Comparison of ENCODE assay signal across 8 mouse cellular contexts in the genomic region with DNA sequence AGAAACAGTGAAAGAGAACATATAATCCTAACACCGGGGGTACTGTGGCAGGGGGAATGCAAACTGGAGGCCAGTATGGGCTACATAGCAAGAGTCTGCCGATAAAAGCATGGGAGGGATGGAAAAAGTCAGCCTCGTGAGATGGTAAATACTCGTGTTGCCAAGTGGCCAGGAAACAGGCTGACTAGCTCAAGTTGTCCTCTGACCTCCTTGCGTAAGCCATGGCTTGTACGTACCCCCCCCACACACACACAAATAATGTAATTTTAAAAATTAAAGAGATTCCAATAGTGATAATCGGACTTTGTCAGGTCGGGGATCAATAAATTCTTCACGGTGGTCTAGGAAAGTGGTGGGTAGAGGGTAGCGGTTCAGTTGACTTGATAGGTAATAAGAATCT. TPM values are rescaled to one million over a fixed set of nuclear protein-coding genes. Genes with fewer than 3 reads are reported as not detected.
DNase-seq lines count a peak whose midpoint lies in the region; ATAC-seq lines count a peak whose summit lies in the region.

No protein-coding gene starts in this region.

- peak overlapping the region; percentile 82 for H3K9ac ChIP-seq in heart, embryonic 14.5 days (ENCODE audit: low read length)
- peak overlapping the region; percentile 58 for H3K9ac ChIP-seq in limb, embryonic 15.5 days
- H3K9ac ChIP-seq in neural tube, embryonic 11.5 days (ENCODE audit: low read length): peak overlapping the region; percentile 63

- H3K4me2 ChIP-seq in heart, embryonic 14.5 days (ENCODE audit: low read length): peak overlapping the region; percentile 85
- peak overlapping the region; percentile 75 for H3K4me2 ChIP-seq in limb, embryonic 15.5 days
- H3K4me2 ChIP-seq in neural tube, embryonic 11.5 days (ENCODE audit: low read depth): peak overlapping the region; percentile 72

- peak; percentile 57 for DNase-seq in gastrocnemius, adult 18-20 months (ENCODE audit: low spot score)
- DNase-seq in gastrocnemius, adult 8-10 months (ENCODE audit: low spot score in 2 of 2): no peak
- peak; percentile 28 for DNase-seq in neural tube, embryonic 11.5 days (ENCODE audit: low spot score)
- no peak for DNase-seq in thymus, postnatal 10 days (ENCODE audit: low spot score in 2 of 2)
- no peak for DNase-seq in ovary, adult 18-20 months (ENCODE audit: low spot score)

- H3K9me3 ChIP-seq in heart, embryonic 14.5 days (ENCODE audit: control insufficient read depth, low read length): no peaks in the 10 kb centered on the region
- H3K9me3 ChIP-seq in limb, embryonic 15.5 days: no peaks in the 10 kb centered on the region
- H3K9me3 ChIP-seq in neural tube, embryonic 11.5 days (ENCODE audit: control insufficient read depth, low read length): no peaks in the 10 kb centered on the region

- H3K36me3 ChIP-seq in heart, embryonic 14.5 days (ENCODE audit: control insufficient read depth, insufficient read depth, low read length): no peaks in the 10 kb centered on the region
- no peaks in the 10 kb centered on the region for H3K36me3 ChIP-seq in limb, embryonic 15.5 days
- no peaks in the 10 kb centered on the region for H3K36me3 ChIP-seq in neural tube, embryonic 11.5 days (ENCODE audit: control insufficient read depth, insufficient read depth, low read length)

- H3K4me3 ChIP-seq in brown adipose tissue, adult 24 weeks (ENCODE audit: insufficient read depth, low read depth, low read length): peak overlapping the region; percentile 88
- H3K4me3 ChIP-seq in heart, embryonic 14.5 days (ENCODE audit: control insufficient read depth in 1 of 2, insufficient read depth in 1 of 2, low read depth in 1 of 2, low read length in 2 of 2): peak overlapping the region; percentile 68 to 85
- peak overlapping the region; percentile 75 for H3K4me3 ChIP-seq in limb, embryonic 15.5 days
- peak overlapping the region; percentile 53 for H3K4me3 ChIP-seq in neural tube, embryonic 11.5 days (ENCODE audit: low read depth, low read length)

- no peak for ATAC-seq in heart, embryonic 14.5 days (ENCODE audit: insufficient number of reproducible peaks, insufficient read depth, low FRiP score, low read depth)
- ATAC-seq in limb, embryonic 15.5 days (ENCODE audit: insufficient number of reproducible peaks, low FRiP score, low TSS enrichment, low read depth): no peak
- ATAC-seq in neural tube, embryonic 11.5 days (ENCODE audit: insufficient read depth, low FRiP score, low TSS enrichment): no peak

- WGBS in heart, embryonic 14.5 days: under 1% methylated on average over 10 of the region's 10 CpGs
- WGBS in limb, embryonic 15.5 days: under 1% methylated on average over 10 of the region's 10 CpGs
- WGBS in neural tube, embryonic 11.5 days: 2% methylated on average over 10 of the region's 10 CpGs

- H3K27ac ChIP-seq in brown adipose tissue, adult 24 weeks (replicated peaks; ENCODE audit: low read depth, low read length): peak overlapping the region; percentile 97
- H3K27ac ChIP-seq in heart, embryonic 14.5 days (replicated peaks in 1 of 2; ENCODE audit: control insufficient read depth in 1 of 2, insufficient read depth in 1 of 2, low read depth in 2 of 2, low read length in 2 of 2): peak overlapping the region; percentile 87 to 88
- H3K27ac ChIP-seq in limb, embryonic 15.5 days: peak overlapping the region; percentile 89; the same call in 1 of the 2 replicates
- peak overlapping the region; percentile 42; the same call in 1 of the 2 replicates for H3K27ac ChIP-seq in neural tube, embryonic 11.5 days (ENCODE audit: low read depth, low read length)

- no peaks in the 10 kb centered on the region for H3K27me3 ChIP-seq in heart, embryonic 14.5 days (ENCODE audit: control insufficient read depth, insufficient read depth, low read length)
- H3K27me3 ChIP-seq in limb, embryonic 15.5 days: peaks cover 5% of the 10 kb centered on the region; the same call in 1 of the 2 replicates
- peaks cover 6% of the 10 kb centered on the region for H3K27me3 ChIP-seq in neural tube, embryonic 11.5 days (ENCODE audit: control insufficient read depth, insufficient read depth, low read length)

- peaks cover 6% of the 10 kb centered on the region for H3K4me1 ChIP-seq in brown adipose tissue, adult 24 weeks (ENCODE audit: control insufficient read depth, insufficient read depth, insufficient read length, low read length)
- H3K4me1 ChIP-seq in heart, embryonic 14.5 days (ENCODE audit: control insufficient read depth in 2 of 2, insufficient read depth in 2 of 2, low read length in 2 of 2): peaks cover 8 to 32% of the 10 kb centered on the region in 2 experiments; a peak in 3 of 4 replicates
- peaks cover 34% of the 10 kb centered on the region for H3K4me1 ChIP-seq in limb, embryonic 15.5 days
- peaks cover 16% of the 10 kb centered on the region for H3K4me1 ChIP-seq in neural tube, embryonic 11.5 days (ENCODE audit: control insufficient read depth, insufficient read depth, low read length)

RNA-seq across cellular contexts. Expression of a gene that starts 0.6 kb away (rescaled TPM):
- 10 to 100 TPM; 44.0 to 56.1 TPM for total RNA-seq in gastrocnemius, adult 18-20 months (2021)
- total RNA-seq in gastrocnemius, adult 8-10 months (2022): 10 to 100 TPM; 39.8 to 59.8 (median 51.8) TPM
- 39.0 and 72.4 TPM in 2 replicates for polyA plus RNA-seq in brown adipose tissue, adult 24 weeks (2012; ENCODE audit: insufficient read depth, insufficient read length, missing spikeins)
- polyA plus RNA-seq in heart, embryonic 14.5 days (2014; fragmentation: Nextera tagmentation; extraction: Ambion mirVana): 25.5 and 28.7 TPM in 2 replicates
- 38.9 and 42.0 TPM in 2 replicates for polyA plus RNA-seq in limb, embryonic 15.5 days (2015; fragmentation: Nextera tagmentation; extraction: Ambion mirVana)
- 12.8 and 15.8 TPM in 2 replicates for polyA plus RNA-seq in neural tube, embryonic 11.5 days (2014; fragmentation: Nextera tagmentation; extraction: Ambion mirVana)

RNA-seq across cellular contexts. Expression of a gene that starts 3.1 kb away (rescaled TPM):
- total RNA-seq in gastrocnemius, adult 18-20 months (2021): 1 to 10 TPM; 1.0 to 1.7 TPM
- total RNA-seq in gastrocnemius, adult 8-10 months (2022): 1 to 10 TPM in 2 of 4 experiments, under 1 TPM in 2; 0.64 to 1.6 (median 1.1) TPM
- not detected in 2 replicates for polyA plus RNA-seq in brown adipose tissue, adult 24 weeks (2012; ENCODE audit: insufficient read depth, insufficient read length, missing spikeins)
- polyA plus RNA-seq in heart, embryonic 14.5 days (2014; fragmentation: Nextera tagmentation; extraction: Ambion mirVana): 8.4 and 8.5 TPM in 2 replicates
- polyA plus RNA-seq in limb, embryonic 15.5 days (2015; fragmentation: Nextera tagmentation; extraction: Ambion mirVana): 1.9 and 2.7 TPM in 2 replicates
- polyA plus RNA-seq in neural tube, embryonic 11.5 days (2014; fragmentation: Nextera tagmentation; extraction: Ambion mirVana): 2.8 and 3.6 TPM in 2 replicates

RNA-seq across cellular contexts. Expression of a gene that starts 7.6 kb away (rescaled TPM):
- 1 to 10 TPM; 4.2 to 7.6 TPM for total RNA-seq in gastrocnemius, adult 18-20 months (2021)
- 1 to 10 TPM; 3.5 to 6.8 (median 4.4) TPM for total RNA-seq in gastrocnemius, adult 8-10 months (2022)
- polyA plus RNA-seq in brown adipose tissue, adult 24 weeks (2012; ENCODE audit: insufficient read depth, insufficient read length, missing spikeins): 10.0 and 11.0 TPM in 2 replicates
- polyA plus RNA-seq in heart, embryonic 14.5 days (2014; fragmentation: Nextera tagmentation; extraction: Ambion mirVana): 5.6 and 6.7 TPM in 2 replicates
- 7.7 and 9.4 TPM in 2 replicates for polyA plus RNA-seq in limb, embryonic 15.5 days (2015; fragmentation: Nextera tagmentation; extraction: Ambion mirVana)
- 8.0 and 8.7 TPM in 2 replicates for polyA plus RNA-seq in neural tube, embryonic 11.5 days (2014; fragmentation: Nextera tagmentation; extraction: Ambion mirVana)

RNA-seq across cellular contexts. Expression of a gene that starts 16.6 kb away (rescaled TPM):
- 1 to 10 TPM; 1.2 to 2.0 TPM for total RNA-seq in gastrocnemius, adult 18-20 months (2021)
- 1 to 10 TPM in 3 of 4 experiments, not detected in 1; 1.2 to 1.5 (median 1.2) TPM for total RNA-seq in gastrocnemius, adult 8-10 months (2022)
- not detected in 2 replicates for polyA plus RNA-seq in brown adipose tissue, adult 24 weeks (2012; ENCODE audit: insufficient read depth, insufficient read length, missing spikeins)
- 0.68 and 0.81 TPM in 2 replicates for polyA plus RNA-seq in heart, embryonic 14.5 days (2014; fragmentation: Nextera tagmentation; extraction: Ambion mirVana)
- polyA plus RNA-seq in limb, embryonic 15.5 days (2015; fragmentation: Nextera tagmentation; extraction: Ambion mirVana): 0.82 and 1.2 TPM in 2 replicates
- polyA plus RNA-seq in neural tube, embryonic 11.5 days (2014; fragmentation: Nextera tagmentation; extraction: Ambion mirVana): 0.46 and 0.49 TPM in 2 replicates

RNA-seq across cellular contexts. Expression of a gene that starts 35.6 kb away (rescaled TPM):
- total RNA-seq in gastrocnemius, adult 18-20 months (2021): 100 to 1,000 TPM; 344 to 646 TPM
- total RNA-seq in gastrocnemius, adult 8-10 months (2022): 100 to 1,000 TPM; 365 to 573 (median 474) TPM
- polyA plus RNA-seq in brown adipose tissue, adult 24 weeks (2012; ENCODE audit: insufficient read depth, insufficient read length, missing spikeins): 1,091 and 1,303 TPM in 2 replicates
- polyA plus RNA-seq in heart, embryonic 14.5 days (2014; fragmentation: Nextera tagmentation; extraction: Ambion mirVana): 257 and 262 TPM in 2 replicates
- polyA plus RNA-seq in limb, embryonic 15.5 days (2015; fragmentation: Nextera tagmentation; extraction: Ambion mirVana): 151 and 157 TPM in 2 replicates
- 50.4 and 62.7 TPM in 2 replicates for polyA plus RNA-seq in neural tube, embryonic 11.5 days (2014; fragmentation: Nextera tagmentation; extraction: Ambion mirVana)

Comparison
In these comparisons a context has a peak if more than half of its experiments do, and no peak if none do; other contexts are left out.
1. DNase-seq: peak in gastrocnemius, adult 18-20 months (single experiment) and neural tube, embryonic 11.5 days (single experiment); none in gastrocnemius, adult 8-10 months (0 of 2), thymus, postnatal 10 days (0 of 2) and ovary, adult 18-20 months (single experiment).
2. H3K27ac ChIP-seq: peak in every context shown above with its lines; median percentile 97 in brown adipose tissue, adult 24 weeks; 89 in limb, embryonic 15.5 days; 88 in heart, embryonic 14.5 days; 42 in neural tube, embryonic 11.5 days.
3. Peak in every context shown above with its lines, with median percentiles within 50 percentile points of each other: H3K4me3 ChIP-seq, H3K4me2 ChIP-seq and H3K9ac ChIP-seq.